Mouse (Mus musculus) midbrain, embryonic 16.5 days (tissue): ENCODE results near the gene Tob2. TPM values are rescaled to one million over a fixed set of nuclear protein-coding genes. Genes with fewer than 3 reads are reported as not detected.

Source experiments
- ATAC-seq: fragments of 200-750 bp; cut with Nextera tagmentation; 2 replicates; pipeline ENCODE4 v1.8.0; 2017; ENCODE audit warnings: moderate TSS enrichment
- H3K27ac ChIP-seq: fragments of 300-500 bp; sonication (generic); 2 replicates; pipeline ENCODE4 v1.5.1; 2014; ENCODE audit warnings: mild to moderate bottlenecking, low read length, mixed read lengths
- H3K27me3 ChIP-seq: fragments of 300-500 bp; sonication (generic); 2 replicates; pipeline ENCODE4 v1.6.1; 2014; ENCODE audit warnings: low read depth, low read length, mixed read lengths; ENCODE audit not compliant: control insufficient read depth, insufficient read depth
- H3K36me3 ChIP-seq: fragments of 300-500 bp; sonication (generic); 2 replicates; pipeline ENCODE4 v1.6.1; 2014; ENCODE audit warnings: mild to moderate bottlenecking, low read length, moderate library complexity, mixed read lengths; ENCODE audit not compliant: control insufficient read depth, insufficient read depth
- H3K4me1 ChIP-seq: fragments of 300-500 bp; sonication (generic); 2 replicates; pipeline ENCODE4 v1.6.1; 2014; ENCODE audit warnings: mild to moderate bottlenecking, low read length, mixed read lengths; ENCODE audit not compliant: control insufficient read depth, insufficient read depth
- H3K4me2 ChIP-seq: fragments of 300-500 bp; sonication (generic); 2 replicates; pipeline ENCODE4 v1.6.1; 2014; ENCODE audit warnings: mild to moderate bottlenecking, low read length, mixed read lengths
- H3K4me3 ChIP-seq: fragments of 300-500 bp; sonication (generic); 2 replicates; pipeline ENCODE4 v1.5.1; 2014; ENCODE audit warnings: low read depth, mild to moderate bottlenecking, low read length, moderate library complexity, mixed read lengths
- H3K9ac ChIP-seq: fragments of 300-500 bp; sonication (generic); 2 replicates; pipeline ENCODE4 v1.6.1; 2014; ENCODE audit warnings: low read depth, low read length, mixed read lengths
- H3K9me3 ChIP-seq: fragments of 300-500 bp; sonication (generic); replicated peaks from 2 replicates; pipeline ENCODE4 v1.6.1; 2014; ENCODE audit warnings: mild to moderate bottlenecking, low read length, mixed read lengths; ENCODE audit not compliant: control insufficient read depth, poor library complexity, severe bottlenecking
- WGBS: fragments of 180-500 bp; shearing (Covaris S2); extraction: QIAGEN DNeasy Blood & Tissue Kit; methylation state at CpG from one replicate; pipeline ENCODE4 v1.1.7; 2014; 5-methylcytosine and 5-hydroxymethylcytosine counted together
- polyA plus RNA-seq: library from polyadenylated mRNA; unstranded; fragments of >200 nt; fragmentation: Nextera tagmentation; extraction: Ambion mirVana; gene quantifications from 2 replicates; pipeline ENCODE4 v1.2.1, GENCODE M21; 2015

Gene Tob2
- polyA plus RNA-seq, 1 experiment from 2014 or later, result 17.1 TPM

DNA sequence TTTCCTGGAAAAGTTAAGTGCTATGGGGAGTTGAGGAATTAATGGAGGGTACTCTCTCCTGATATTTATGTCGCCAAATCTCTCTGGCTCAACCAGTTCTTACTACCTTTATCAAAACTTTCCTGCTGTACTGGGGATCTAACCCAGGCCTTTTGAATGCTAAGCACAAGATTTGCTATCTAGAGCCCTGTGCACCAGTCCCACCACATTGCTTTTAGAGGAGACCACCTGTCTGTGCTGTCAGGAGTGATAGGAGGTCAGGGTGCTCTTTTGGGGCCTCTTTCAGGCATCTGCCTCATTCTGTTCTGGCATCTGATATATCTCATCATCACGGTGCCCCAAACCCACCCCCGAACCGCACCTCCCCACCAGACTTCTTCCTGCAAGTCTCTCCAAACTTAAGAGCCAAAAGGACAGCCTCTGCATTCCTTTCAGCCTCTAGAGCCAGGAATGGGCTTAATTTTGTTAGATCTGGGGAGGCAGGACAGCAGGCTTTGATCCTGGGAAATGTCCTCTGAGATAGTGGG, 55.1 kb downstream of the Tob2 start:
- H3K4me2 ChIP-seq, result peak overlapping the region; percentile 65; the same call in 1 of the 2 replicates
- WGBS, result 56% methylated on average over 4 of the region's 4 CpGs
- H3K27ac ChIP-seq, result no peak overlapping the region
- H3K4me1 ChIP-seq, result peaks cover 12% of the 10 kb centered on the region
- H3K36me3 ChIP-seq, result no peaks in the 10 kb centered on the region
- H3K9ac ChIP-seq, result no peak overlapping the region
- no peaks in the 10 kb centered on the region for H3K27me3 ChIP-seq
- ATAC-seq, result no peak
- H3K4me3 ChIP-seq, result no peak overlapping the region
- H3K9me3 ChIP-seq, result no peaks in the 10 kb centered on the region

GRCm38 (mm10) chr15:81802941-81803351, 55.6 kb downstream of the Tob2 start:
- peak overlapping the region; percentile 60 for H3K9ac ChIP-seq
- no peaks in the 10 kb centered on the region for H3K9me3 ChIP-seq
- H3K4me3 ChIP-seq, result peak overlapping the region; percentile 33
- 13% methylated on average over 8 of the region's 8 CpGs for WGBS
- no peaks in the 10 kb centered on the region for H3K36me3 ChIP-seq
- H3K4me1 ChIP-seq, result peaks cover 12% of the 10 kb centered on the region
- H3K27ac ChIP-seq, result peak overlapping the region; percentile 65
- peak overlapping the region; percentile 65 for H3K4me2 ChIP-seq
- peak; percentile 19; the same call in 1 of the 2 replicates for ATAC-seq
- no peaks in the 10 kb centered on the region for H3K27me3 ChIP-seq

DNA sequence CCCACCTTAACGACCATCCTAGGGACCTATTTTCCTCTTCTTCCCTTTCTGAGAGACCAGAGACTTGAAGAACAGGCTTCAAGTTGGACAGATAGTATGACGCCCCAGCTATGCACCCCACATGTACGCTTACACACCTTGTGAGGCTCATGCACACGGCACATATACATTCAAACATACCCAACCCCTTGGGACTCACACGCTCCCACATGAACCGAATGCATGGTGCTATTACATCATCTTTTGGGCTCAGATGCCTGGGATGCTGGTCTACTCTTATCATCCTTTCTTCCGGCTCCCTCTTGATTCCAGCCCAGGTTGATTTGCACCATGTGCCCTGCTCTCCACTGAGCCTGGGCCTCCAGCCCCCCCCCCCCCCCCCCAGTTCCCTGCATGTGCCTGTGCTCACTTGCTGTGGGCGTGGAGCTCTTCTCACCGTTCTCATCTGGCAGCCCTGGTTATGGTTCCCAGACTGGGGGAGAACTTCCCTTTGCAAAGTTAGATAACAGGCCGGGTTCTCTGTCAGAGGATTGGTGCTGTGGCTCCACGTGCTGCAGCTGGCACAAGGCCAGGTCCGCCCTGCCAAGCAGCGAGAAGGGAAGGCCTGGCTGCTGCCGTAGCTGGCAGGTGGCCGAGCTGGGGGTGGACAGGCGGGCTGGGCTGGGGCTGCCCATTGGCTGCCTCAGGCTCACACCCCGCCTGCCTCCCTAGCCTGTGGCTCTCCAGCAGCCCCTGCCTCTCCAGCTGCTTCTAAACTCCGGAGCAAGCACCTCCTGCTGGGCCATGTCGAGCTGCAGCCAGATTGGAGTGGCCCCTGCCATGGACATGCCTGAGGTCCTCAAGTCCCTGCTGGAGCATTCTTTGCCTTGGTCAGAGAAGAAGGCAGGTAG, 56.4 kb downstream of the Tob2 start, which contains the start of gene Tef:
Gene Tef (plus strand): TSS at position 421 of the 890 bp plus-strand sequence.
- Histone ChIP-seq H3K9ac (peak within 1 kb of the TSS; percentile 60), H3K4me3 (peak within 1 kb of the TSS; percentile 33), H3K9me3 (no peaks in the 10 kb centered on the region), H3K4me2 (peak within 1 kb of the TSS; percentile 65), H3K27ac (peak within 1 kb of the TSS; percentile 65), H3K27me3 (no peaks in the 10 kb centered on the region), H3K4me1 (peaks cover 12% of the 10 kb centered on the region), H3K36me3 (no peaks in the 10 kb centered on the region)
- WGBS, result 26% methylated on average over 19 of the region's 19 CpGs
- peak; percentile 95 for ATAC-seq

DNA sequence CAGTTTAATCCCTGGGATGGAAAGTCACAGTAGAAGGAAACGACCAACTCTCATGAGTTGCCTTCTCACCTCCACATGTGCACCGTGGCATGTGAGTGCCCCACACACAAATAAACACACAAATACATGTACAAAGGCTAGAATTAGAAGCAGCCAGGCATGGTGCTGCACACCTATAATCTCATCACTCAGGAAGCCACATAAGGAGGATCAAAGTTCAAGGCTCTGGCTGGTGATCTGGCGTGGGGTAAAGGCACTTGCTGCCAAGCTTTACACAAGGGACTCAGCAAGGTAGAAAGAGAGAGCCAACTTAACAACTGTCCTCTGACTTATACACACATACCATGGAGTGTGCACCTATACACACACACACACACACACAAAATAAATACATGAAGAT, 58.2 kb downstream of the Tob2 start:
- 76% methylated on average over 3 of the region's 3 CpGs for WGBS
- Histone ChIP-seq H3K4me2 (no peak overlapping the region), H3K27ac (no peak overlapping the region), H3K36me3 (no peaks in the 10 kb centered on the region), H3K9ac (no peak overlapping the region), H3K4me1 (peaks cover 12% of the 10 kb centered on the region), H3K27me3 (no peaks in the 10 kb centered on the region), H3K4me3 (no peak overlapping the region), H3K9me3 (no peaks in the 10 kb centered on the region)
- ATAC-seq, result no peak

GRCm38 (mm10) chr15:81798421-81798820, 60.2 kb downstream of the Tob2 start:
- H3K36me3 ChIP-seq, result peaks cover 4% of the 10 kb centered on the region; the same call in 1 of the 2 replicates
- ATAC-seq, result no peak
- peaks cover 12% of the 10 kb centered on the region for H3K4me1 ChIP-seq
- H3K27me3 ChIP-seq, result no peaks in the 10 kb centered on the region
- WGBS, result 95% methylated on average over 4 of the region's 4 CpGs
- no peaks in the 10 kb centered on the region for H3K9me3 ChIP-seq
- H3K27ac ChIP-seq, result no peak overlapping the region
- H3K4me2 ChIP-seq, result no peak overlapping the region
- no peak overlapping the region for H3K9ac ChIP-seq
- H3K4me3 ChIP-seq, result no peak overlapping the region

Other genes starting within 250 kb of the Tob2 start
- gene L3mbtl2, start 194.9 kb downstream of the Tob2 start, polyA plus RNA-seq, result 31.9 and 32.8 TPM in 2 replicates
- gene Chadl, start 161.5 kb downstream of the Tob2 start, polyA plus RNA-seq, result 41.4 and 42.5 TPM in 2 replicates
- 53.1 and 54.2 TPM in 2 replicates for gene Zc3h7b, start 113.7 kb downstream of the Tob2 start, polyA plus RNA-seq
- gene Rangap1, start 113.3 kb downstream of the Tob2 start, polyA plus RNA-seq, result 157 and 161 TPM in 2 replicates
- 22.7 and 22.8 TPM in 2 replicates for gene Tef, start 56.4 kb downstream of the Tob2 start, polyA plus RNA-seq
- gene Phf5a, start 13.1 kb upstream of the Tob2 start, polyA plus RNA-seq, result 107 and 117 TPM in 2 replicates
- gene Aco2, start 13.5 kb upstream of the Tob2 start, polyA plus RNA-seq, result 252 and 272 TPM in 2 replicates
- gene Polr3h, start 67.4 kb upstream of the Tob2 start, polyA plus RNA-seq, result 74.3 and 77.2 TPM in 2 replicates
- gene Csdc2, start 78.0 kb upstream of the Tob2 start, polyA plus RNA-seq, result 241 and 293 TPM in 2 replicates
- 81.4 and 107 TPM in 2 replicates for gene Pmm1, start 102.1 kb upstream of the Tob2 start, polyA plus RNA-seq
- gene 1700029P11Rik, start 121.7 kb upstream of the Tob2 start, polyA plus RNA-seq, result not detected in 2 replicates
- 36.5 and 37.3 TPM in 2 replicates for gene Xrcc6, start 129.0 kb upstream of the Tob2 start, polyA plus RNA-seq
- 46.4 and 47.2 TPM in 2 replicates for gene Desi1, start 175.1 kb upstream of the Tob2 start, polyA plus RNA-seq
- gene Snu13, start 188.8 kb upstream of the Tob2 start, polyA plus RNA-seq, result 217 and 249 TPM in 2 replicates
- gene 4930407I10Rik, start 200.4 kb upstream of the Tob2 start, polyA plus RNA-seq, result not detected in 2 replicates
- gene Mei1, start 211.2 kb upstream of the Tob2 start, polyA plus RNA-seq, result 0.05 TPM in 1 of 2 replicates, not detected in the other